Mouse (Mus musculus) heart, adult 2 months (tissue): Measurements from ENCODE around the gene Bcl10. TPM values are rescaled to one million over a fixed set of nuclear protein-coding genes. Genes with fewer than 3 reads are reported as not detected.
"Not testable (repeated sequence)": the region's sequence is repeated elsewhere in the genome, so short reads cannot be mapped to it uniquely, and the experiment has no call there.

ENCODE experiments used
- DNase-seq, 2 experiments: peaks; one replicate each; pipeline ENCODE4 v3.0.0; 2021
- H3K27ac ChIP-seq: fragments of 200-600 bp; 2 replicates; pipeline ENCODE4 v1.8.1; 2022
- H3K27me3 ChIP-seq: fragments of 200-500 bp; 2 replicates; pipeline ENCODE4 v1.6.1; 2012; ENCODE audit warnings: mild to moderate bottlenecking, low read length, inconsistent platforms, mixed read lengths; ENCODE audit not compliant: control insufficient read depth, insufficient read depth
- H3K36me3 ChIP-seq: fragments of 200-500 bp; 2 replicates; pipeline ENCODE4 v1.6.1; 2012; ENCODE audit warnings: low read length, inconsistent platforms; ENCODE audit not compliant: control insufficient read depth, insufficient read depth
- H3K4me1 ChIP-seq: fragments of 200-500 bp; 2 replicates; pipeline ENCODE4 v1.6.1; 2011; ENCODE audit warnings: low read length; ENCODE audit not compliant: control insufficient read depth, insufficient read depth
- H3K4me3 ChIP-seq: fragments of 200-600 bp; 2 replicates; pipeline ENCODE4 v1.8.1; 2022
- H3K79me2 ChIP-seq: fragments of 200-500 bp; replicated peaks from 2 replicates; pipeline ENCODE4 v1.6.1; 2012; ENCODE audit warnings: mild to moderate bottlenecking, inconsistent platforms, low read length, moderate library complexity, mixed read lengths; ENCODE audit not compliant: control insufficient read depth, insufficient read depth
- H3K9ac ChIP-seq: fragments of 200-500 bp; 2 replicates; pipeline ENCODE4 v1.6.1; 2012; ENCODE audit warnings: low read depth, mild to moderate bottlenecking, control low read depth, inconsistent platforms, low read length, mixed read lengths
- CTCF ChIP-seq: fragments of 200-600 bp; IDR thresholded peaks from 2 replicates; pipeline ENCODE4 v1.8.1; 2022; ENCODE audit warnings: antibody characterized with exemption, mild to moderate bottlenecking, moderate library complexity
- EP300 ChIP-seq: fragments of 200-500 bp; IDR thresholded peaks from 2 replicates; pipeline ENCODE4 v1.6.1; 2011; ENCODE audit warnings: low read depth, low read length, control low read depth; ENCODE audit not compliant: insufficient read depth
- POLR2A ChIP-seq: fragments of 200-500 bp; IDR thresholded peaks from 2 replicates; pipeline ENCODE4 v1.6.1; 2011; ENCODE audit warnings: mild to moderate bottlenecking, low read depth, low read length, control low read depth; ENCODE audit not compliant: insufficient read depth
- WGBS: fragments of 180-500 bp; shearing (Covaris S2); methylation state at CpG from one replicate; pipeline ENCODE4 v1.1.7; 2018; 5-methylcytosine and 5-hydroxymethylcytosine counted together
- intact Hi-C: fragments of 180-260 bp; cut with DNase I; formaldehyde crosslinking; loops from one replicate; pipeline ENCODE4 v1.15.1; 2025
- polyA plus RNA-seq: library from polyadenylated mRNA; depleted of rRNA; stranded (reverse); fragments of >200 nt; gene quantifications from 2 replicates; pipeline ENCODE4 v1.2.3, GENCODE M21; 2012
- total RNA-seq, 2 experiments: library from RNA; stranded (reverse); gene quantifications; 2 replicates each; pipeline ENCODE4 v1.2.3; 2021

Bcl10 gene
- total and polyA plus RNA-seq, 3 experiments, result 11.0 to 19.3 (median 17.7) TPM

- peak; percentile 85 for TF ChIP-seq CTCF
- TF ChIP-seq EP300, result 0 out of 2 replicates have a peak, but pooled peaks have one; percentile 31
- no peak for TF ChIP-seq POLR2A
- no peaks in the 10 kb centered on the region for H3K79me2 ChIP-seq
- peak; percentile 52 to 80 for DNase-seq
- WGBS, result 43% methylated on average over 22 of the region's 22 CpGs
- intact Hi-C loops, result loop anchor here (1.0 to 10.0 kb wide), 6 partner anchors 47 to 543 kb away; partner anchors contain the start of genes Ccn1 and Ddah1
- peaks cover 3% of the 10 kb centered on the region; the same call in 1 of the 2 replicates for H3K4me1 ChIP-seq
- peak overlapping the region; percentile 35; the same call in 1 of the 2 replicates for H3K9ac ChIP-seq
- H3K27me3 ChIP-seq, result no peaks in the 10 kb centered on the region
- no peak overlapping the region for H3K4me3 ChIP-seq
- no peaks in the 10 kb centered on the region for H3K36me3 ChIP-seq
- H3K27ac ChIP-seq, result peak overlapping the region; percentile 30; the same call in 1 of the 2 replicates
These were observed 17.5 kb upstream of the Bcl10 start for GRCm38 (mm10) chr3:145904850-145905776.

DNA sequence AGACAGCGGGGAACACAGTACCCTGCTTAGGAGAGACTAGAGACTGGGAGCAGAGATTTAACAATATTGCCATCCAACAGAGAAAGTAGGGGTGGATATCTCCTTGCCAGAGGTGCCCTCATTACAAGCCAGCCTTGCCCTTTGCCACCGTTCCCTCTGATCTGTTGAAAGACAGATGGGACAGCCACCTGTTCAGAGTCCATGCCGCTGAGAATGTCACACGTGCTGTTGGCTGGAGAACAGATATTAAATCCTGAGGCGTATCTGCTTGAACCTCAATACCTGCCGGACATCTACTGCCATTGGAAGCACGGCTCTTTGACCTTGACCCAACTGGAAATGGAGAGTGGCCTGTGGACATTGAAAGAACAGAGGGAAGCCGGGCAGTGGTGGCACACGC lies 16.0 kb upstream of the Bcl10 start:
- no peak for TF ChIP-seq POLR2A
- TF ChIP-seq EP300, result no peak
- no peak for TF ChIP-seq CTCF
- H3K9ac ChIP-seq, result no peak overlapping the region
- WGBS, result 96% methylated on average over 9 of the region's 9 CpGs
- no peak for DNase-seq
- intact Hi-C loops, result loop anchor here (5.0 to 10.0 kb wide), 3 partner anchors 152 to 544 kb away; partner anchors contain the start of gene Ddah1
- H3K4me3 ChIP-seq, result no peak overlapping the region
- H3K79me2 ChIP-seq, result no peaks in the 10 kb centered on the region
- 0 out of 2 replicates have a peak, but pooled peaks cover 1% of the 10 kb centered on the region for H3K4me1 ChIP-seq
- H3K27me3 ChIP-seq, result no peaks in the 10 kb centered on the region
- H3K36me3 ChIP-seq, result no peaks in the 10 kb centered on the region
- H3K27ac ChIP-seq, result no peak overlapping the region

DNA sequence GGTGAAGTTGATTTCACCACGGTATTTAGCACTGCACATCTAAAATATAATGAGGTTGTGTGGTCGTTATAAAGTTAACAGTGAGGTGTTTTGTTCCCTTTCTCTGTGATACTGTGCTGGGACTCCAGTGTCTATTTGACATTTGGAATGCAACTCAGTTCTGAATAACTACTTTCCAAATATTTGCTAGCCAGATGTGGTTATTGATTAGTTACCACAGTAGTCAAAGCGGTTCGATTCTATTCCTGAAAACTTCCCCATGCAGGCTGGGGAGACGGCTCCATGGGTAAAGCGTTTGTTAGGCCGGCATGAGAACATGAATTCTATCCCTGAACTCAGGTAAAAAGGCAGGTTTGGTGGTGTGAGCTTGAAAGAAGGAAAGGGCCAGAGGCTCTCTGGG lies 10.1 kb upstream of the Bcl10 start:
- no peak overlapping the region for H3K9ac ChIP-seq
- no peak for DNase-seq
- WGBS, result 94% methylated on average over 7 of the region's 7 CpGs
- no peaks in the 10 kb centered on the region for H3K4me1 ChIP-seq
- no peaks in the 10 kb centered on the region for H3K36me3 ChIP-seq
- intact Hi-C loops, result no loop called here
- no peaks in the 10 kb centered on the region for H3K27me3 ChIP-seq
- H3K79me2 ChIP-seq, result no peaks in the 10 kb centered on the region
- no peak overlapping the region for H3K27ac ChIP-seq
- no peak overlapping the region for H3K4me3 ChIP-seq
- TF ChIP-seq POLR2A, result no peak
- TF ChIP-seq EP300, result no peak
- no peak for TF ChIP-seq CTCF

DNA sequence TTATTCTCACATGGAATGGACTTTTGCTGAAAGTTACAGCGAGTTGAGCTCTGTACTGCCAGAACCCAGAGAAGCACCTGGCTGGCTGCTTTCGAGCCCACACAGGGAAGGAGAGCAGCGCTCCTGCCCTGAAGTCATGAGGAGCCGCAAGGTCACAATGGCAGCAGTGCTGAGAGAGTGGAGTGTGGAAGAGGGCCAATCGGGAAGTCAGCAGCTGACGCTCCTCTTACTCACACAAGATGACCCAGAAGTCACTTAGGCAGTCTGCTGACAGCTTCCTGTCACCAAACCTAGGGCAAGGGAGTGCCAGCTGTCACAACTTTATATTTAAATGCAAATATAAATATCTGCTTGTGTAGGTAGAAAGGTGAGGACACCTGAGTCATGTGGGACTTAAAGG lies 9.3 kb upstream of the Bcl10 start:
- Histone ChIP-seq H3K4me1 (no peaks in the 10 kb centered on the region), H3K9ac (no peak overlapping the region), H3K36me3 (no peaks in the 10 kb centered on the region), H3K27ac (no peak overlapping the region), H3K27me3 (no peaks in the 10 kb centered on the region), H3K79me2 (no peaks in the 10 kb centered on the region), H3K4me3 (no peak overlapping the region)
- DNase-seq, result no peak
- 42% methylated on average over 6 of the region's 6 CpGs for WGBS
- no peak for TF ChIP-seq POLR2A
- no peak for TF ChIP-seq EP300
- no peak for TF ChIP-seq CTCF
- intact Hi-C loops, result no loop called here

- H3K27me3 ChIP-seq, intact Hi-C loops, H3K9ac ChIP-seq, H3K4me1 ChIP-seq, H3K79me2 ChIP-seq, H3K36me3 ChIP-seq, DNase-seq, H3K27ac ChIP-seq, H3K4me3 ChIP-seq: not testable (repeated sequence)
- WGBS, result 82% methylated on average over 7 of the region's 7 CpGs
These were observed 8.7 kb upstream of the Bcl10 start for GRCm38 (mm10) chr3:145913942-145914341.

DNA sequence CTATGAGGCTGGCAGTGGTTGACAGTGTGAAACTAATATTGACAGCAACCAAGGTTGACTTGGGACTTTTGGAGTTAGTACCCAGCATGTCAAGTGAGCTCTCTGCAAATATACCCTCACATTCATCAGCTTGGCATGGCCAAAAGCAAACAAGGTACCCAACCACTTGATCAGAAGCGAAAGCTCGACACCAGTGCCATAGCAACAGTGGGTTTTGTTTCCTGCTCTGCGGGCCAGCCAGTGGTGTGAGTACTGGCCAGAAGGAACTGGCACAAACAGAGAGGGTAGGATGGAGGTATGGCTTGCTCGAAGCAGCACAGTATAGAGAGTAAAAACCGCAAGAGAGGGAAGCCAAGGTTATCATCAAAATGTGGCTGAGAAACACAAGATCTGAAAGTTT lies 6.2 kb upstream of the Bcl10 start:
- Histone ChIP-seq H3K4me1 (no peaks in the 10 kb centered on the region), H3K27me3 (no peaks in the 10 kb centered on the region), H3K27ac (no peak overlapping the region), H3K4me3 (no peak overlapping the region), H3K36me3 (no peaks in the 10 kb centered on the region), H3K79me2 (no peaks in the 10 kb centered on the region), H3K9ac (no peak overlapping the region)
- no peak for TF ChIP-seq CTCF
- TF ChIP-seq POLR2A, result no peak
- no peak for TF ChIP-seq EP300
- DNase-seq, result no peak
- intact Hi-C loops, result no loop called here
- WGBS, result 86% methylated on average over 5 of the region's 5 CpGs
